Mouse (Mus musculus): ENCODE data around the gene Rab6a.

Rab6a gene

DNA sequence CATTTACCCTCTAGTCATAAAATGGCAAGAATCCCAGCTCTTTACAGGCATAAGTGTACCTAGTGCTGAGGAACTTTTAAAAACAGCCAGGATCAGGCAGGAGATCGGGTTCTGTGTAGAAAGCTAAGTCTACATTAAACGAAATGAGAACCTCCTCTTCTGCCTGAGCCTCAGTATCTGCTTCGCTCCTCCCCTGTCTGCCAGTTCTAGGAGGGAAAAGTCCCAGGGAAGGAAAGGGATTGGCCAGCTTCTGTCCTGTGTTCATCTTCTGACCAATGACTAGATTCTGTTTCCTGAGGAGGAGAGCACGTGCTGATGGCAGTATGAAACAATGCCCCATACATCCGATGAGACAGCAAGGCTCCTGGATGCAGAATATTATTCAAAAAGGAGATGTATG is 73.9 kb downstream of the Rab6a start:
- DNase-seq (ENCODE audit: low spot score in 2 of 2) = no peak

DNA sequence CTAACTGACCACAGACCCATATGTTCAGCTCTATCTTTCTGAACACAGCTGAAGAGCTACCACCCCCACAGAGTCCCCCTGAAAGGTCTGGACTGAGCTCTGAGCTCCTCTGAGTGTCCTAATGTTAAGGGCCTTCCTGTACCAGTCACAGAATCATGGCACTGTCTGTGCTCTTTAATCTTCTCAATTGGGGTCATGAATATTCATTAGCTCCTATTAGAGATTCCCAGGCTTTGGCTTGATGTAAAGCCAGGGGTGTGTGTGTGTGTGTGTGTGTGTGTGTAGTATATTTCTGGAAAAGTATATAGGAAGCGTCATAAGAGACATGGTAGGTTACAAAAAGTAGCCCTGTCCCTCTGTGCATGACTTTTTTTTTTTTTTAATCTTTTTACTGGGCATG is 76.0 kb downstream of the Rab6a start:
- no peak for DNase-seq (ENCODE audit: low spot score in 2 of 2)

DNA sequence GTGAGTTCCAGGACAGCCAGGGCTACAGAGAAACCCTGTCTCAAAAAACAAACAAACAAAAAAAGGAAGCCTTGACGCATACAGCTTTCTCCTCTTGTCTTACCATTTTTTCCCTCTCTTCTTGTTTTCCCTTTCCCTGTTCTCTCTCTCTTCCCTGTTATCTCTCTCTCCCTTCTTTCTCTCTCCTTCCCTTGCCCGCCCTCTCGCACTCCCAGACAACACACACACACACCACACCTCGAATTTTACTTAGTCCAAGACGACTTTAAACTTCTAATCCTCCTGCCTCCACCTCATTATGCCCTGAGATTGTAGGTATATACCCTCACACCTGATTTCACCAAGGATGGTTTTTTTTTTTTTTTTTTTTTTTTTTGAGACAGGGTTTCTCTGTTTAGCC is 76.9 kb downstream of the Rab6a start:
- DNase-seq (ENCODE audit: low spot score in 2 of 2) = no peak

DNA sequence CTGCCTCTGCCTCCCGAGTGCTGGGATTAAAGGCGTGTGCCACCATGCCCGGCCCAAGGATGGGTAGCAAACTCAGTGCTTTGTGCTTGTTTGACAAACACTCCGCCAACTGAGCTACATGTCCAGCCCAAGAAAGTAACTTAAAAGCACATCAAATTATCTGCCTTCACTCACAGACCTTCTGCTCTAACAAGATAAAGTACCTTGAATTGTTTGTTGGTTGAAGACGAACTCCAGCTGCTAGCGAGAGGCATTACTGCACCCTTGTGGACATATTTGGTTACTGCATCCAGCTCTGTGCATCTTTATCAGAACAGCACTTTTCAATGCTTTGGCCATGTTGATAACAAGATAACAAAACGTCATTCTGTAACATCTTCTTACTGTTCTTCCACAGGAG is 77.3 kb downstream of the Rab6a start:
- peak; percentile 34 to 61 for DNase-seq (ENCODE audit: low spot score in 2 of 2)

DNA sequence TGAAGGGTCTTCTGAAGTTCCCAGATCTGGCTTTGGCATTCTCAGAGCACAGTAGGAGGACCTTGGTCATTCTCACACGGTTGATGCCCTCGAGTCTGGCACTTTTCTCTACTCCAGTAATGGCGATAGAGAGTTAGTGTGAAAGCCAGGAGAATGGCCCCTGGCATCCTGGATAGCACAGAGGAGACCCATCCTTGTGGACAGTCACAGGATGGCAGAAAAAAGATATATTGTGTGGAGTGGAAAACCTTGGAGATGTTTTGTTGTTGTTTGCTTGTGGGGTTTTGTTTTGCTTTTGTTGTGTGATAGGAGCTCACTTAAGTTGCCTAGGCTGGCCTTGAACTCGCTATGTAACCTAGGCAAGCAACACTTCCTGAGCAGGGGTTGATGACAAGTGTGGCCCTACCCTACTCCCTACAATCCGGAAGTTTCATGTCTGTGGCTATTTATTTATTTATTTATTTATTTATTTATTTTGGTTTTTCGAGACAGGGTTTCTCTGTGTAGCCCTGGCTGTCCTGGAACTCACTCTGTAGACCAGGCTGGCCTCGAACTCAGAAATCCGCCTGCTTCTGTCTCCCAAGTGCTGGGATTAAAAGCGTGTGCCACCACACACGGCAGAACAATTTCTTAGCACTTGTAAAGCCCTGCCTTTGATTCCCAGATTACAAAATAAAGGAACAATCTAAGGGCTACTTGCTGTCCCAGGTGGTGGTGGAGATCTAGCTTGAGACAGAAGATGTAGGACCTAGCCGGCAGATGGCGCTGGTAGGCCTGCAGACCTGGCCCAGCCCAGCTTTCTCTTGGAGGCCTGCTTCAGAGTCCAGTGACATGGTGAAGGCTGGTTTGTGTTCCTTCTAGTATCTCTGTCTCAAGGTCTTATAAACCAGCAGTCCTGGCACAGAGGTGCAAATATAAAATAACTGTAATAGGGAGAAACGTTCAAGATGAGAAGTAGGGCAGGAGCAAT is 78.1 kb downstream of the Rab6a start:
- peak; percentile 59 to 76 for DNase-seq (ENCODE audit: low spot score in 2 of 2)

DNA sequence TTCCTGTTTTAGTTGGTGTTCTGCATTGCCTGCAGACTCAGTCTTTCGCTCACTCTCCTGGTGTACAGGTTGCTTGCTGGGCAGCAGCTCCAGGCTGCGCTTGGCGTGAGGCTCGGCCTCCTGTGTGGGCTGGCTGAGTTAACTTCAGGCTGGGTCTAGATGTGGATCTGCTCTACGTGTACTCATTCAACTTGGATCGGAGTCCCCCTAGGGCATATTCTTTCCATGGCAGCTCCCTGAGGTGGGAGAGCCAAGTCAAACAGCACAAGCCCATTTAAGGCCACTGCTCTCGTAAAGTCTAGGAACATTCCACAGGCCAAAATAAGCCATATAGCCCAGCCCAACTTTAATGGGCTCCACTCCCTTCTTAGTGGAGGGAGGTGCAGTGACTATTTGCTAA is 81.3 kb downstream of the Rab6a start:
- DNase-seq (ENCODE audit: low spot score in 2 of 2) = no peak
